Mouse (Mus musculus) heart, postnatal 10 days (tissue): ENCODE measurements at regions not wholly inside any gene's neighbourhood (a gene's known extent, or its start where the extent isn't known, plus 50 kb on each side); places are given as distances from the start of the nearest gene placed in this dataset.
A peak's percentile ranks its signal among the peaks of the same experiment; 100 is the strongest.

Experiments used
- DNase-seq, 2 experiments: peaks; one replicate each; pipeline ENCODE4 v3.0.0; 2021
- intact Hi-C: fragments of 180-260 bp; cut with DNase I; formaldehyde crosslinking; loops from one replicate; pipeline ENCODE4 v1.15.1; 2025

- DNase-seq, result no peak
- intact Hi-C loops, result loop anchor here (10.0 kb wide), 1 partner anchor 49 kb away; no protein-coding TSS in a partner anchor
Observed at GRCm38 (mm10) chr14:102925769-102926443, 56.5 kb downstream of the Kctd12 start.

- DNase-seq, result no peak
- intact Hi-C loops, result loop anchor here (10.0 kb wide), 1 partner anchor 50 kb away; no protein-coding TSS in a partner anchor
Observed at GRCm38 (mm10) chr14:102924674-102925073, 57.8 kb downstream of the Kctd12 start.

- intact Hi-C loops, result loop anchor here (10.0 kb wide), 1 partner anchor 52 kb away; no protein-coding TSS in a partner anchor
- no peak for DNase-seq
Observed at GRCm38 (mm10) chr14:102922496-102922993, 59.9 kb downstream of the Kctd12 start.

- intact Hi-C loops, result loop anchor here (10.0 kb wide), 1 partner anchor 54 kb away; no protein-coding TSS in a partner anchor
- no peak for DNase-seq
Observed at GRCm38 (mm10) chr14:102920415-102920814, 62.0 kb downstream of the Kctd12 start.

- peak in 1 of 2 experiments; percentile 36 for DNase-seq
- intact Hi-C loops, result no loop called here
Observed at GRCm38 (mm10) chr14:102919261-102919801, 63.1 kb downstream of the Kctd12 start.

- DNase-seq, result no peak
- intact Hi-C loops, result no loop called here
Observed at GRCm38 (mm10) chr14:102917929-102918328, 64.5 kb downstream of the Kctd12 start.

GRCm38 (mm10) chr14:102915918-102916317 lies 66.5 kb downstream of the Kctd12 start:
- intact Hi-C loops, result no loop called here
- peak; percentile 39 to 43 for DNase-seq

GRCm38 (mm10) chr14:102911582-102911981 lies 70.9 kb downstream of the Kctd12 start:
- intact Hi-C loops, result no loop called here
- DNase-seq, result no peak

GRCm38 (mm10) chr14:102908990-102909389 lies 73.4 kb downstream of the Kctd12 start:
- intact Hi-C loops, result loop anchor here (10.0 kb wide), 1 partner anchor 964 kb away; no protein-coding TSS in a partner anchor
- no peak for DNase-seq

GRCm38 (mm10) chr14:102907411-102908103 lies 74.9 kb downstream of the Kctd12 start:
- intact Hi-C loops, result loop anchor here (10.0 kb wide), 1 partner anchor 963 kb away; no protein-coding TSS in a partner anchor
- DNase-seq, result no peak

GRCm38 (mm10) chr14:102906826-102907225 lies 75.6 kb downstream of the Kctd12 start:
- DNase-seq, result no peak
- intact Hi-C loops, result loop anchor here (10.0 kb wide), 1 partner anchor 962 kb away; no protein-coding TSS in a partner anchor

- intact Hi-C loops, result loop anchor here (10.0 kb wide), 1 partner anchor 961 kb away; no protein-coding TSS in a partner anchor
- DNase-seq, result no peak
Observed at GRCm38 (mm10) chr14:102906286-102906685, 76.2 kb downstream of the Kctd12 start.

GRCm38 (mm10) chr14:102902906-102903305 lies 79.5 kb downstream of the Kctd12 start:
- intact Hi-C loops, result loop anchor here (1.0 to 10.0 kb wide), 3 partner anchors 78 to 958 kb away; no protein-coding TSS in a partner anchor
- DNase-seq, result peak; percentile 86 to 88

GRCm38 (mm10) chr14:102902236-102902635 lies 80.2 kb downstream of the Kctd12 start:
- no peak for DNase-seq
- intact Hi-C loops, result loop anchor here (5.0 to 10.0 kb wide), 2 partner anchors 90 to 957 kb away; no protein-coding TSS in a partner anchor

GRCm38 (mm10) chr14:102898445-102898844 lies 84.0 kb downstream of the Kctd12 start:
- peak; percentile 48 to 56 for DNase-seq
- intact Hi-C loops, result no loop called here

- intact Hi-C loops, result no loop called here
- DNase-seq, result no peak
Observed at GRCm38 (mm10) chr14:102897039-102897438, 85.4 kb downstream of the Kctd12 start.

GRCm38 (mm10) chr14:102896527-102896926 lies 85.9 kb downstream of the Kctd12 start:
- no peak for DNase-seq
- intact Hi-C loops, result no loop called here

GRCm38 (mm10) chr14:102893241-102893640 lies 89.2 kb downstream of the Kctd12 start:
- DNase-seq, result no peak
- intact Hi-C loops, result no loop called here

- intact Hi-C loops, result no loop called here
- DNase-seq, result no peak
Observed at GRCm38 (mm10) chr14:102891552-102891951, 90.9 kb downstream of the Kctd12 start.

GRCm38 (mm10) chr14:102885240-102885598 lies 97.2 kb downstream of the Kctd12 start:
- intact Hi-C loops, result no loop called here
- DNase-seq, result no peak
